Mouse (Mus musculus): ENCODE data around the gene Cntnap2. TPM values are rescaled to one million over a fixed set of nuclear protein-coding genes. Genes with fewer than 3 reads are reported as not detected.

The Cntnap2 gene
- polyA plus RNA-seq, 1 experiment, result not detected

DNA sequence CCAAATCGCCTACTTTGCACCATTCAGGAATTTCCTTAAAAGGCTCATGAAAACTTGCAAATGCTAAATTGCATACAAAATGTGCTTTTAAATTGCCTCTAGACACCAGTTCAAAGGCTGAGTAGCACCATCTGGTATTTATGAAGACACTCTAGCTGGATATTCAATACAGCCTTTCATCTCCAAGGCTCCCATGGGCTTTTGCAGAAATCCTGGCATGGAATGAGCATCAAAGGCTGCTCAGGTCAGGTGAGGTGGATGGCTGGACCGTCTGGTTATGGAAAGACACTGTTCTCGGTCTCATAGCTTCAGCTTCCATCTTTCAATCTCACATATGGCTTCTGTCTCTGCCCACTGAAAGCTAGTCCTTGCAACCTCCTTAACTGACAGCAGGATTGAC, 1515.9 kb downstream of the Cntnap2 start:
- H3K4me2 ChIP-seq (ENCODE audit: low read depth), result no peak overlapping the region
- H3K27me3 ChIP-seq (ENCODE audit: control insufficient read depth, insufficient read depth, insufficient read length), result no peaks in the 10 kb centered on the region
- H3K79me2 ChIP-seq (ENCODE audit: control insufficient read depth, insufficient read depth), result no peaks in the 10 kb centered on the region
- H3K36me3 ChIP-seq (ENCODE audit: control insufficient read depth, insufficient read depth), result no peaks in the 10 kb centered on the region
- TF ChIP-seq MYOD1 (IDR thresholded peaks at IDR 0.05; ENCODE audit: control insufficient read depth in 1 of 3, insufficient read length in 2 of 3, low read depth in 2 of 3) (no peak), TCF12 (IDR thresholded peaks at IDR 0.05; ENCODE audit: insufficient read depth, poor library complexity, severe bottlenecking) (no peak), POLR2AphosphoS2 (IDR thresholded peaks at IDR 0.05; ENCODE audit: insufficient read length, low read depth) (no peak), MAX (IDR thresholded peaks at IDR 0.05; ENCODE audit: low read depth) (no peak), MYOG (IDR thresholded peaks at IDR 0.05; ENCODE audit: control insufficient read depth in 1 of 3, insufficient read depth in 1 of 3, insufficient read length in 2 of 3, low read depth in 2 of 3) (no peak), REST (IDR thresholded peaks at IDR 0.05; ENCODE audit: insufficient read depth, insufficient read length) (no peak), USF1 (IDR thresholded peaks at IDR 0.05; ENCODE audit: low read depth) (no peak), POLR2A (IDR thresholded peaks at IDR 0.05; ENCODE audit: insufficient read length, low read depth) (no peak), CEBPB (IDR thresholded peaks at IDR 0.05; ENCODE audit: insufficient read depth, poor library complexity, severe bottlenecking) (no peak), TCF3 (IDR thresholded peaks at IDR 0.05; ENCODE audit: insufficient read length, low read depth) (no peak), E2F4 (IDR thresholded peaks at IDR 0.05; ENCODE audit: insufficient read depth) (no peak), SRF (IDR thresholded peaks at IDR 0.05; ENCODE audit: control insufficient read depth, insufficient read length, low read depth) (no peak)
- no peak overlapping the region for H3K4me3 ChIP-seq
- no peak overlapping the region for H3ac ChIP-seq (ENCODE audit: control insufficient read depth, insufficient read length)

DNA sequence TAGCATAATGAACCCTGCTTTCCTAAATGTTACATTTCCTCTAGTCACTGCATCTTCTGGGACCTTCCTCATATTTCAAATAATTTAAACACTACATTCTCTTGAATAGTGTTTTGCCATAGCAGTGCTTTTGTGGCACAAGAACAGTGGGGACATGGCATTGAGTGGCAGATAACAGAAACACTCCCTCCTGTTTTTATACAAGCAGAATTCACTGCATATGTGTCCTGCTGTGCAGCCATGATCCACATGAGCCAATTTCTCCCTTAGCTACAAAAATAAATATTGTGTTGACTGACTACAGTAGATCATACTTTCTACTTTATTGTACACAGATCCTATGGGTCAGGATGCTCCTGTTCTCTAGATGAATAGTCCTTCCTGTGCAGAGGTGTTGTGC, 1553.2 kb downstream of the Cntnap2 start:
- Histone ChIP-seq H3K36me3 (ENCODE audit: control insufficient read depth, insufficient read depth) (no peaks in the 10 kb centered on the region), H3K79me2 (ENCODE audit: control insufficient read depth, insufficient read depth) (no peaks in the 10 kb centered on the region), H3K4me2 (ENCODE audit: low read depth) (no peak overlapping the region), H3K27me3 (ENCODE audit: control insufficient read depth, insufficient read depth, insufficient read length) (no peaks in the 10 kb centered on the region), H3ac (ENCODE audit: control insufficient read depth, insufficient read length) (no peak overlapping the region), H3K4me3 (no peak overlapping the region)
- no peak for TF ChIP-seq TCF12 (IDR thresholded peaks at IDR 0.05; ENCODE audit: insufficient read depth, poor library complexity, severe bottlenecking)
- TF ChIP-seq REST (IDR thresholded peaks at IDR 0.05; ENCODE audit: insufficient read depth, insufficient read length), result no peak
- TF ChIP-seq MAX (IDR thresholded peaks at IDR 0.05; ENCODE audit: low read depth), result no peak
- TF ChIP-seq MYOD1 (IDR thresholded peaks at IDR 0.05; ENCODE audit: control insufficient read depth in 1 of 3, insufficient read length in 2 of 3, low read depth in 2 of 3), result no peak
- TF ChIP-seq SRF (IDR thresholded peaks at IDR 0.05; ENCODE audit: control insufficient read depth, insufficient read length, low read depth), result no peak
- TF ChIP-seq POLR2A (IDR thresholded peaks at IDR 0.05; ENCODE audit: insufficient read length, low read depth), result no peak
- no peak for TF ChIP-seq CEBPB (IDR thresholded peaks at IDR 0.05; ENCODE audit: insufficient read depth, poor library complexity, severe bottlenecking)
- no peak for TF ChIP-seq MYOG (IDR thresholded peaks at IDR 0.05; ENCODE audit: control insufficient read depth in 1 of 3, insufficient read depth in 1 of 3, insufficient read length in 2 of 3, low read depth in 2 of 3)
- TF ChIP-seq USF1 (IDR thresholded peaks at IDR 0.05; ENCODE audit: low read depth), result no peak
- no peak for TF ChIP-seq POLR2AphosphoS2 (IDR thresholded peaks at IDR 0.05; ENCODE audit: insufficient read length, low read depth)
- no peak for TF ChIP-seq E2F4 (IDR thresholded peaks at IDR 0.05; ENCODE audit: insufficient read depth)

GRCm38 (mm10) chr6:46612872-46613271, 1553.7 kb downstream of the Cntnap2 start:
- no peak overlapping the region for H3K4me3 ChIP-seq
- H3K4me2 ChIP-seq (ENCODE audit: low read depth), result no peak overlapping the region
- no peak overlapping the region for H3ac ChIP-seq (ENCODE audit: control insufficient read depth, insufficient read length)
- H3K27me3 ChIP-seq (ENCODE audit: control insufficient read depth, insufficient read depth, insufficient read length), result no peaks in the 10 kb centered on the region
- no peaks in the 10 kb centered on the region for H3K36me3 ChIP-seq (ENCODE audit: control insufficient read depth, insufficient read depth)
- H3K79me2 ChIP-seq (ENCODE audit: control insufficient read depth, insufficient read depth), result no peaks in the 10 kb centered on the region
- no peak for TF ChIP-seq POLR2A (IDR thresholded peaks at IDR 0.05; ENCODE audit: insufficient read length, low read depth)
- TF ChIP-seq USF1 (IDR thresholded peaks at IDR 0.05; ENCODE audit: low read depth), result no peak
- no peak for TF ChIP-seq POLR2AphosphoS2 (IDR thresholded peaks at IDR 0.05; ENCODE audit: insufficient read length, low read depth)
- no peak for TF ChIP-seq MYOD1 (IDR thresholded peaks at IDR 0.05; ENCODE audit: control insufficient read depth in 1 of 3, insufficient read length in 2 of 3, low read depth in 2 of 3)
- TF ChIP-seq REST (IDR thresholded peaks at IDR 0.05; ENCODE audit: insufficient read depth, insufficient read length), result no peak
- TF ChIP-seq SRF (IDR thresholded peaks at IDR 0.05; ENCODE audit: control insufficient read depth, insufficient read length, low read depth), result no peak
- TF ChIP-seq TCF3 (IDR thresholded peaks at IDR 0.05; ENCODE audit: insufficient read length, low read depth), result no peak
- no peak for TF ChIP-seq TCF12 (IDR thresholded peaks at IDR 0.05; ENCODE audit: insufficient read depth, poor library complexity, severe bottlenecking)
- no peak for TF ChIP-seq MAX (IDR thresholded peaks at IDR 0.05; ENCODE audit: low read depth)
- no peak for TF ChIP-seq E2F4 (IDR thresholded peaks at IDR 0.05; ENCODE audit: insufficient read depth)
- no peak for TF ChIP-seq CEBPB (IDR thresholded peaks at IDR 0.05; ENCODE audit: insufficient read depth, poor library complexity, severe bottlenecking)
- TF ChIP-seq MYOG (IDR thresholded peaks at IDR 0.05; ENCODE audit: control insufficient read depth in 1 of 3, insufficient read depth in 1 of 3, insufficient read length in 2 of 3, low read depth in 2 of 3), result no peak

DNA sequence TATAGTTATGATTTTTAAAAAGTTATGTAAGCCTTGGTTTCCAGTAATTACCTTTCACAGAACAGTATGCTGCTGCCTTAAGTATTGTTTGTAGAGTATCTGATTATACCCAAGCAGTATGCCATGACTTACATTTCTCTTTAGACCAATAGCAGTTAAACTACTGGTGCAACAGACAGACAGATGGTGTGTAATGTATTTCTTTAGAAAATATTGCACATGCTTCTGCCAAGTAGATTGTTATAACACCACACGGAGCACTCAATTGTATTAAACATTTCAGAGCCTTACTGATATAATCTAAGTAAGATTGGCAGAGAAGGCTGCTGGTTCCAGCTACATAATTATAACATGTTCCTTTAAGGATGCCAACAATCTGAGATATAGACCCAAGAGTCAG, 1609.9 kb downstream of the Cntnap2 start:
- TF ChIP-seq MYOG (IDR thresholded peaks at IDR 0.05; ENCODE audit: control insufficient read depth in 1 of 3, insufficient read depth in 1 of 3, insufficient read length in 2 of 3, low read depth in 2 of 3) (no peak), E2F4 (IDR thresholded peaks at IDR 0.05; ENCODE audit: insufficient read depth) (no peak), SRF (IDR thresholded peaks at IDR 0.05; ENCODE audit: control insufficient read depth, insufficient read length, low read depth) (no peak), POLR2A (IDR thresholded peaks at IDR 0.05; ENCODE audit: insufficient read length, low read depth) (no peak), POLR2AphosphoS2 (IDR thresholded peaks at IDR 0.05; ENCODE audit: insufficient read length, low read depth) (no peak), REST (IDR thresholded peaks at IDR 0.05; ENCODE audit: insufficient read depth, insufficient read length) (no peak), TCF3 (IDR thresholded peaks at IDR 0.05; ENCODE audit: insufficient read length, low read depth) (no peak), MYOD1 (IDR thresholded peaks at IDR 0.05; ENCODE audit: control insufficient read depth in 1 of 3, insufficient read length in 2 of 3, low read depth in 2 of 3) (no peak)
- no peaks in the 10 kb centered on the region for H3K36me3 ChIP-seq (ENCODE audit: control insufficient read depth, insufficient read depth)

More for the DNA sequence above, 1609.9 kb downstream of the Cntnap2 start:
- no peaks in the 10 kb centered on the region for H3K79me2 ChIP-seq (ENCODE audit: control insufficient read depth, insufficient read depth)
- no peak overlapping the region for H3K4me3 ChIP-seq
- no peak overlapping the region for H3ac ChIP-seq (ENCODE audit: control insufficient read depth, insufficient read length)
- H3K4me2 ChIP-seq (ENCODE audit: low read depth), result no peak overlapping the region
- H3K27me3 ChIP-seq (ENCODE audit: control insufficient read depth, insufficient read depth, insufficient read length), result no peaks in the 10 kb centered on the region
